Mouse (Mus musculus) heart, adult 2 months (tissue): ENCODE data around the gene G430095P16Rik. TPM values are rescaled to one million over a fixed set of nuclear protein-coding genes. Genes with fewer than 3 reads are reported as not detected.

ENCODE experiments used
- DNase-seq, 2 experiments: peaks; one replicate each; pipeline ENCODE4 v3.0.0; 2021
- H3K27ac ChIP-seq: fragments of 200-600 bp; 2 replicates; pipeline ENCODE4 v1.8.1; 2022
- H3K27me3 ChIP-seq: fragments of 200-500 bp; 2 replicates; pipeline ENCODE4 v1.6.1; 2012; ENCODE audit warnings: mild to moderate bottlenecking, low read length, inconsistent platforms, mixed read lengths; ENCODE audit not compliant: control insufficient read depth, insufficient read depth
- H3K36me3 ChIP-seq: fragments of 200-500 bp; 2 replicates; pipeline ENCODE4 v1.6.1; 2012; ENCODE audit warnings: low read length, inconsistent platforms; ENCODE audit not compliant: control insufficient read depth, insufficient read depth
- H3K4me1 ChIP-seq: fragments of 200-500 bp; 2 replicates; pipeline ENCODE4 v1.6.1; 2011; ENCODE audit warnings: low read length; ENCODE audit not compliant: control insufficient read depth, insufficient read depth
- H3K4me3 ChIP-seq: fragments of 200-600 bp; 2 replicates; pipeline ENCODE4 v1.8.1; 2022
- H3K79me2 ChIP-seq: fragments of 200-500 bp; replicated peaks from 2 replicates; pipeline ENCODE4 v1.6.1; 2012; ENCODE audit warnings: mild to moderate bottlenecking, inconsistent platforms, low read length, moderate library complexity, mixed read lengths; ENCODE audit not compliant: control insufficient read depth, insufficient read depth
- H3K9ac ChIP-seq: fragments of 200-500 bp; 2 replicates; pipeline ENCODE4 v1.6.1; 2012; ENCODE audit warnings: low read depth, mild to moderate bottlenecking, control low read depth, inconsistent platforms, low read length, mixed read lengths
- CTCF ChIP-seq: fragments of 200-600 bp; IDR thresholded peaks from 2 replicates; pipeline ENCODE4 v1.8.1; 2022; ENCODE audit warnings: antibody characterized with exemption, mild to moderate bottlenecking, moderate library complexity
- EP300 ChIP-seq: fragments of 200-500 bp; IDR thresholded peaks from 2 replicates; pipeline ENCODE4 v1.6.1; 2011; ENCODE audit warnings: low read depth, low read length, control low read depth; ENCODE audit not compliant: insufficient read depth
- POLR2A ChIP-seq: fragments of 200-500 bp; IDR thresholded peaks from 2 replicates; pipeline ENCODE4 v1.6.1; 2011; ENCODE audit warnings: mild to moderate bottlenecking, low read depth, low read length, control low read depth; ENCODE audit not compliant: insufficient read depth
- WGBS: fragments of 180-500 bp; shearing (Covaris S2); methylation state at CpG from one replicate; pipeline ENCODE4 v1.1.7; 2018; 5-methylcytosine and 5-hydroxymethylcytosine counted together
- intact Hi-C: fragments of 180-260 bp; cut with DNase I; formaldehyde crosslinking; loops from one replicate; pipeline ENCODE4 v1.15.1; 2025
- polyA plus RNA-seq: library from polyadenylated mRNA; depleted of rRNA; stranded (reverse); fragments of >200 nt; gene quantifications from 2 replicates; pipeline ENCODE4 v1.2.3, GENCODE M21; 2012
- total RNA-seq, 2 experiments: library from RNA; stranded (reverse); gene quantifications; 2 replicates each; pipeline ENCODE4 v1.2.3; 2021

Gene G430095P16Rik
- total and polyA plus RNA-seq, 3 experiments = 0.55 to 0.70 TPM; not detected in 1

GRCm38 (mm10) chr8:84700941-84701911 lies 21.6 kb upstream of the G430095P16Rik start, which contains the start of gene Lyl1:
TSS of gene Lyl1 (plus strand) at chr8:84701457.
- H3K9ac ChIP-seq = peak within 1 kb of the TSS; percentile 68
- H3K4me1 ChIP-seq = peaks cover 20% of the 10 kb centered on the region
- no peaks in the 10 kb centered on the region for H3K36me3 ChIP-seq
- H3K27ac ChIP-seq = peak within 1 kb of the TSS; percentile 90
- intact Hi-C loops = loop anchor here (2.0 kb wide), 1 partner anchor 40 kb away; no protein-coding TSS in a partner anchor
- no peaks in the 10 kb centered on the region for H3K79me2 ChIP-seq
- TF ChIP-seq EP300 = peak; percentile 99
- TF ChIP-seq CTCF = peak; percentile 60
- peak; percentile 78 for TF ChIP-seq POLR2A
- 9% methylated on average over 34 of the region's 34 CpGs for WGBS
- no peaks in the 10 kb centered on the region for H3K27me3 ChIP-seq
- peak; percentile 82 to 89 for DNase-seq
- H3K4me3 ChIP-seq = peak within 1 kb of the TSS; percentile 56

GRCm38 (mm10) chr8:84702561-84702960 lies 20.2 kb upstream of the G430095P16Rik start:
- intact Hi-C loops = no loop called here
- H3K27ac ChIP-seq = peak overlapping the region; percentile 90
- peak in 1 of 2 experiments; percentile 42 for DNase-seq
- H3K79me2 ChIP-seq = no peaks in the 10 kb centered on the region
- H3K4me3 ChIP-seq = peak overlapping the region; percentile 56
- 58% methylated on average over 9 of the region's 9 CpGs for WGBS
- no peak for TF ChIP-seq CTCF
- TF ChIP-seq POLR2A = no peak
- no peak for TF ChIP-seq EP300
- no peaks in the 10 kb centered on the region for H3K36me3 ChIP-seq
- peak overlapping the region; percentile 68 for H3K9ac ChIP-seq
- H3K4me1 ChIP-seq = peaks cover 22% of the 10 kb centered on the region
- H3K27me3 ChIP-seq = no peaks in the 10 kb centered on the region

DNA sequence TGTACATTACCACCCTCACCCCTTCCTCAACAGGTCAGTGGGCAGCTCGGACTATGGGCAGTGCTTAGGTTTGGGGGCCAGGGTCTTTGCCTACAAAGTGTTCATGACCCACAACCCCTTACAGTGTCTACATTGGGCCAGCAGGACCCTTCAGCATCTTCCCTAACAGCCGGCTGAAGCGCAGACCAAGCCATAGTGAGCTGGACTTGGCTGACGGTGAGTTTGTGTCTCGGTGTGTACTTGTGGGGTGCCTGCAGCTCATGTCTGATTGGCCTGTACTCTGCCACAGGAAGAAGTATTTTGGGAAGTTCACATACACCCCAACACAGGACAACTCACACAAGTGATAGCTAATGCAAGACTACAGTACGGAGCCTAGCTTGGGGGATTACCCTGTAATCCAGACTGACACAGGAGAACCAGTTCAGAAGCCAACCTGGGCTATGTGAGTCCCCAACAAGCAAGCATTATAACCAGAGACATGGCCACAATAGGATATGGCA lies 19.8 kb upstream of the G430095P16Rik start:
- H3K4me3 ChIP-seq = peak overlapping the region; percentile 56
- H3K79me2 ChIP-seq = no peaks in the 10 kb centered on the region
- peak overlapping the region; percentile 90 for H3K27ac ChIP-seq
- peak overlapping the region; percentile 68 for H3K9ac ChIP-seq
- intact Hi-C loops = no loop called here
- 66% methylated on average over 6 of the region's 6 CpGs for WGBS
- peaks cover 22% of the 10 kb centered on the region for H3K4me1 ChIP-seq
- TF ChIP-seq POLR2A (no peak), CTCF (no peak), EP300 (no peak)
- no peak for DNase-seq
- H3K27me3 ChIP-seq = no peaks in the 10 kb centered on the region
- no peaks in the 10 kb centered on the region for H3K36me3 ChIP-seq

DNA sequence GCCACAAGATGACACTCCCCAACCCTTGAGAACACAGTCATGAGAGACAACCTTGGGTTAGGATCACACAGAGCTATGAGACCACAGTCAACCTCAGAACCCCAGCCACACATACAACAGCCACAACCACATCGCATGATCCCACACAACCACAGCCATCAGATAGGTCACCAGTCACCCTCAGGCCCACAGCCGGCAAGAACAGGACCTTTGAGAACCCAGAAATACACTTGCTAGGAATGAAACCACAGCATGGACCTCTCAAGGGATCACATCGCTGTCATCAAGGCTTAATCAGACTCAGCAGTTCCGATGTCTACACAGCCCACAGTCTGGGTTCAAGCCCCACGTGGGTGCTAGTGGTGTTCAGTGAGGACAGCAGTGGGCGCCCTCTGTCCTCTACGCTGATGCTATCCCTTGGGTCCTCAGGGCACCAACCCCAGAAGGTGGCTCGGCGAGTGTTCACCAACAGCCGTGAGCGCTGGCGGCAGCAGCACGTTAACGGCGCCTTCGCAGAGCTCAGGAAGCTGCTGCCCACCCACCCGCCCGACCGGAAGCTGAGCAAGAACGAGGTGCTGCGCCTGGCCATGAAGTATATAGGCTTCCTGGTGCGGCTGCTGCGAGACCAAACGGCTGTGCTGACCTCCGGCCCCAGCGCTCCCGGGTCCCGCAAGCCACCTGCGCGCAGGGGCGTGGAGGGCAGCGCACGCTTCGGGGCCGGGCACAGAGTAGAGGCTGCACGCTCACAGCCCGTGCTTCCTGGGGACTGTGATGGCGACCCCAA lies 19.1 kb upstream of the G430095P16Rik start:
- intact Hi-C loops = no loop called here

GRCm38 (mm10) chr8:84704356-84704755 lies 18.5 kb upstream of the G430095P16Rik start:
- 14% methylated on average over 16 of the region's 16 CpGs for WGBS
- DNase-seq = peak; percentile 89 to 90
- Histone ChIP-seq H3K9ac (peak overlapping the region; percentile 77), H3K4me3 (peak overlapping the region; percentile 45), H3K36me3 (no peaks in the 10 kb centered on the region), H3K79me2 (no peaks in the 10 kb centered on the region), H3K27ac (peak overlapping the region; percentile 90), H3K4me1 (peaks cover 19% of the 10 kb centered on the region), H3K27me3 (no peaks in the 10 kb centered on the region)
- TF ChIP-seq EP300 (no peak), POLR2A (peak; percentile 37; the same call in 1 of the 2 replicates), CTCF (peak; percentile 91)
- intact Hi-C loops = no loop called here

More for the DNA sequence above, 19.1 kb upstream of the G430095P16Rik start:
- no peaks in the 10 kb centered on the region for H3K27me3 ChIP-seq
- 34% methylated on average over 38 of the region's 38 CpGs for WGBS
- H3K27ac ChIP-seq = peak overlapping the region; percentile 90
- H3K36me3 ChIP-seq = no peaks in the 10 kb centered on the region
- H3K79me2 ChIP-seq = no peaks in the 10 kb centered on the region
- H3K4me3 ChIP-seq = peak overlapping the region; percentile 56
- H3K4me1 ChIP-seq = peaks cover 19% of the 10 kb centered on the region
- TF ChIP-seq EP300 = no peak
- peak overlapping the region; percentile 77 for H3K9ac ChIP-seq
- DNase-seq = peak; percentile 50 to 54
